Mouse (Mus musculus): ENCODE data around the gene Olfr1390. TPM values are rescaled to one million over a fixed set of nuclear protein-coding genes. Genes with fewer than 3 reads are reported as not detected.
"Not testable (repeated sequence)": the region's sequence is repeated elsewhere in the genome, so short reads cannot be mapped to it uniquely, and the experiment has no call there.

The Olfr1390 gene
- total and polyA plus RNA-seq, 3 experiments: not detected

- no peaks in the 10 kb centered on the region for H3K27me3 ChIP-seq (ENCODE audit: control insufficient read depth, insufficient read depth, low read length)
- H3K4me1 ChIP-seq (ENCODE audit: control insufficient read depth, insufficient read depth, low read length): no peaks in the 10 kb centered on the region
- 69% methylated on average over 3 of the region's 3 CpGs for WGBS
- intact Hi-C loops (cut with DNase I): no loop called here
- no peaks in the 10 kb centered on the region for H3K79me2 ChIP-seq (replicated peaks; ENCODE audit: control insufficient read depth, insufficient read depth, low read length)
- DNase-seq: no peak
- TF ChIP-seq POLR2A (IDR thresholded peaks at IDR 0.05; ENCODE audit: insufficient read depth, low read depth, low read length): no peak
- no peak for TF ChIP-seq CTCF (IDR thresholded peaks at IDR 0.05)
- no peak for TF ChIP-seq EP300 (IDR thresholded peaks at IDR 0.05; ENCODE audit: insufficient read depth, low read depth, low read length)
- no peaks in the 10 kb centered on the region for H3K36me3 ChIP-seq (ENCODE audit: control insufficient read depth, insufficient read depth, low read length)
- no peak overlapping the region for H3K27ac ChIP-seq
- no peak overlapping the region for H3K9ac ChIP-seq (ENCODE audit: low read depth, low read length)
- no peak overlapping the region for H3K4me3 ChIP-seq
Measured at GRCm38 (mm10) chr11:49326726-49327125, 8.3 kb upstream of the Olfr1390 start.

DNA sequence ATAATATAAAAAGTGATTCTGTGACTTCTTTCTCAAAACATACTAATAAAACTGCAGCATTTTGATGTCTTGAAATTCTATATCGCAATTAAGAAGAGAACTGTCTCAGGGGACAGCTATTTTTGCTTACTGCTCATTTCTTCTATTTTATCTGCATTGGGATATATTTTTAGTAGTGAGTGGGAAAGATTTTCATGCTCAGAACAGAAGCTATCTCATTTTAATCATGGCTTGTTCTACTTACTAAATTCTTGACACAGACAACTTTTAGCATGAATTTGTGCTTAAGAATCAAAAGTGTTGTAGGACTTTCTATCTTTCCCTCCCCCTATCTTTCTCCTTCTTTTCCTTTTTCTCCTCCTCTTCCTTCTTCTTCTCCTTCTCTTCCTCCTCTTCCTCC is 5.3 kb upstream of the Olfr1390 start:
- WGBS: 45% methylated on average over 1 of the region's 1 CpGs
- H3K4me1 ChIP-seq (ENCODE audit: control insufficient read depth, insufficient read depth, low read length): no peaks in the 10 kb centered on the region
- intact Hi-C loops (cut with DNase I): no loop called here
- H3K27ac ChIP-seq: no peak overlapping the region
- no peak for TF ChIP-seq CTCF (IDR thresholded peaks at IDR 0.05)
- no peak for TF ChIP-seq EP300 (IDR thresholded peaks at IDR 0.05; ENCODE audit: insufficient read depth, low read depth, low read length)
- no peak for TF ChIP-seq POLR2A (IDR thresholded peaks at IDR 0.05; ENCODE audit: insufficient read depth, low read depth, low read length)
- H3K27me3 ChIP-seq (ENCODE audit: control insufficient read depth, insufficient read depth, low read length): no peaks in the 10 kb centered on the region
- no peaks in the 10 kb centered on the region for H3K79me2 ChIP-seq (replicated peaks; ENCODE audit: control insufficient read depth, insufficient read depth, low read length)
- H3K4me3 ChIP-seq: no peak overlapping the region
- no peaks in the 10 kb centered on the region for H3K36me3 ChIP-seq (ENCODE audit: control insufficient read depth, insufficient read depth, low read length)
- no peak for DNase-seq
- no peak overlapping the region for H3K9ac ChIP-seq (ENCODE audit: low read depth, low read length)

GRCm38 (mm10) chr11:49337150-49337832 is 2.3 kb downstream of the Olfr1390 start:
- TF ChIP-seq POLR2A (IDR thresholded peaks at IDR 0.05; ENCODE audit: insufficient read depth, low read depth, low read length) (no peak), EP300 (IDR thresholded peaks at IDR 0.05; ENCODE audit: insufficient read depth, low read depth, low read length) (no peak), CTCF (IDR thresholded peaks at IDR 0.05) (no peak)
- Histone ChIP-seq H3K4me3 (no peak overlapping the region), H3K36me3 (ENCODE audit: control insufficient read depth, insufficient read depth, low read length) (no peaks in the 10 kb centered on the region)

DNA sequence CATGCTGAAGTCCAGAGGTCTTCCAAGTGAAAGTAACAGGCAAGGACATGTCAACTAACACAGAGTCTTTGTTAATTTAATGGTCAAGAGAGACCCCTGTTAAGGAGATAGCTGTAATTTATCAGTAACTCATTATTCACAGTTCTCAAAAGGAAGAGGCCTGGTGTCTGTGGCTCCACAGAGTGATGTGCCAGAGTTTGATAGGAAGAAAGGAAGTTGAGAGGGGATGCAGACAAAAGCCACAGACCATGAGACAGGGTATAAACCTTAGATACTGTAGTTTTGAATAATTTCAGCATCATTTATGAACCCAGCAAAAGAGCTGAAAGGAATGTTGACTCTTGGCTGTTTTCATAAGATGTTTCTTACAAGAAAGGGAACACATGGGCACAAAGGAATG is 48.1 kb downstream of the Olfr1390 start:
- H3K36me3 ChIP-seq (ENCODE audit: control insufficient read depth, insufficient read depth, low read length): no peaks in the 10 kb centered on the region
- H3K27me3 ChIP-seq (ENCODE audit: control insufficient read depth, insufficient read depth, low read length): no peaks in the 10 kb centered on the region
- H3K4me3 ChIP-seq: no peak overlapping the region
- no peak overlapping the region for H3K27ac ChIP-seq
- no peak for DNase-seq
- H3K9ac ChIP-seq (ENCODE audit: low read depth, low read length): no peak overlapping the region
- intact Hi-C loops (cut with DNase I): loop anchor here (5.0 kb wide), 1 partner anchor 46 kb away; the partner anchor contains the start of gene Olfr1390
- TF ChIP-seq POLR2A (IDR thresholded peaks at IDR 0.05; ENCODE audit: insufficient read depth, low read depth, low read length) (no peak), EP300 (IDR thresholded peaks at IDR 0.05; ENCODE audit: insufficient read depth, low read depth, low read length) (no peak), CTCF (IDR thresholded peaks at IDR 0.05) (no peak)
- H3K4me1 ChIP-seq (ENCODE audit: control insufficient read depth, insufficient read depth, low read length): no peaks in the 10 kb centered on the region
- H3K79me2 ChIP-seq (replicated peaks; ENCODE audit: control insufficient read depth, insufficient read depth, low read length): no peaks in the 10 kb centered on the region

More at GRCm38 (mm10) chr11:49337150-49337832, 2.3 kb downstream of the Olfr1390 start:
- Histone ChIP-seq H3K27me3 (ENCODE audit: control insufficient read depth, insufficient read depth, low read length) (no peaks in the 10 kb centered on the region), H3K4me1 (ENCODE audit: control insufficient read depth, insufficient read depth, low read length) (no peaks in the 10 kb centered on the region), H3K9ac (ENCODE audit: low read depth, low read length) (no peak overlapping the region), H3K79me2 (replicated peaks; ENCODE audit: control insufficient read depth, insufficient read depth, low read length) (no peaks in the 10 kb centered on the region), H3K27ac (no peak overlapping the region)
- intact Hi-C loops (cut with DNase I): loop anchor here (5.0 kb wide), 1 partner anchor 45 kb away; no protein-coding TSS in a partner anchor
- DNase-seq: no peak
- WGBS: 53% methylated on average over 4 of the region's 4 CpGs

- H3K36me3 ChIP-seq (ENCODE audit: control insufficient read depth, insufficient read depth, low read length); H3K79me2 ChIP-seq (replicated peaks; ENCODE audit: control insufficient read depth, insufficient read depth, low read length); H3K9ac ChIP-seq (ENCODE audit: low read depth, low read length); H3K4me3 ChIP-seq; H3K4me1 ChIP-seq (ENCODE audit: control insufficient read depth, insufficient read depth, low read length); intact Hi-C loops (cut with DNase I); DNase-seq; H3K27me3 ChIP-seq (ENCODE audit: control insufficient read depth, insufficient read depth, low read length); H3K27ac ChIP-seq: not testable (repeated sequence)
- 88% methylated on average over 7 of the region's 7 CpGs for WGBS
Measured at GRCm38 (mm10) chr11:49386118-49386517, 51.1 kb downstream of the Olfr1390 start.

Other genes with a start within 250 kb of the Olfr1390 start
- gene Olfr1396, start 220.3 kb upstream of the Olfr1390 start, total RNA-seq (2021): 1 to 10 TPM in 1 of 2 experiments, under 1 TPM in 1; 0.97 to 1.4 TPM
- gene Olfr1396, start 220.3 kb upstream of the Olfr1390 start, polyA plus RNA-seq (2012; rRNA removed): 4.4 and 9.7 TPM in 2 replicates
- gene Olfr1395, start 192.9 kb upstream of the Olfr1390 start, total RNA-seq (2021): not detected
- gene Olfr1395, start 192.9 kb upstream of the Olfr1390 start, polyA plus RNA-seq (2012; rRNA removed): 0.12 TPM in 1 of 2 replicates, not detected in the other
- gene Olfr1394, start 180.8 kb upstream of the Olfr1390 start, total RNA-seq (2021): not detected
- gene Olfr1394, start 180.8 kb upstream of the Olfr1390 start, polyA plus RNA-seq (2012; rRNA removed): not detected in 2 replicates
- gene Btnl9, start 148.0 kb upstream of the Olfr1390 start, total RNA-seq (2021): 10 to 100 TPM; 25.0 to 31.4 TPM
- 18.9 and 23.0 TPM in 2 replicates for gene Btnl9, start 148.0 kb upstream of the Olfr1390 start, polyA plus RNA-seq (2012; rRNA removed)
- 10 to 100 TPM; 23.9 to 28.9 TPM for gene Zfp62, start 131.9 kb upstream of the Olfr1390 start, total RNA-seq (2021)
- 2.9 and 8.2 TPM in 2 replicates for gene Zfp62, start 131.9 kb upstream of the Olfr1390 start, polyA plus RNA-seq (2012; rRNA removed)
- 10 to 100 TPM; 59.2 to 72.3 TPM for gene Mgat1, start 91.0 kb upstream of the Olfr1390 start, total RNA-seq (2021)
- 74.4 and 86.4 TPM in 2 replicates for gene Mgat1, start 91.0 kb upstream of the Olfr1390 start, polyA plus RNA-seq (2012; rRNA removed)
- under 1 TPM; 0.39 TPM for gene Olfr1393, start 56.9 kb upstream of the Olfr1390 start, total RNA-seq (2021)
- 1.8 and 2.1 TPM in 2 replicates for gene Olfr1393, start 56.9 kb upstream of the Olfr1390 start, polyA plus RNA-seq (2012; rRNA removed)
- gene Olfr1392, start 49.9 kb upstream of the Olfr1390 start, total RNA-seq (2021): not detected
- gene Olfr1392, start 49.9 kb upstream of the Olfr1390 start, polyA plus RNA-seq (2012; rRNA removed): 0.08 TPM in 1 of 2 replicates, not detected in the other
- gene Olfr10, start 30.4 kb upstream of the Olfr1390 start, total RNA-seq (2021): not detected
- gene Olfr10, start 30.4 kb upstream of the Olfr1390 start, polyA plus RNA-seq (2012; rRNA removed): not detected in 2 replicates
- gene Olfr1391, start 12.4 kb upstream of the Olfr1390 start, total RNA-seq (2021): not detected
- not detected in 2 replicates for gene Olfr1391, start 12.4 kb upstream of the Olfr1390 start, polyA plus RNA-seq (2012; rRNA removed)
- not detected for gene Olfr1389, start 87.9 kb downstream of the Olfr1390 start, total RNA-seq (2021)
- not detected in 2 replicates for gene Olfr1389, start 87.9 kb downstream of the Olfr1390 start, polyA plus RNA-seq (2012; rRNA removed)
- gene Olfr1388, start 101.4 kb downstream of the Olfr1390 start, total RNA-seq (2021): not detected
- 0.06 TPM in 1 of 2 replicates, not detected in the other for gene Olfr1388, start 101.4 kb downstream of the Olfr1390 start, polyA plus RNA-seq (2012; rRNA removed)
- under 1 TPM in 1 of 2 experiments, not detected in 1; 0.07 TPM for gene Olfr1387, start 120.2 kb downstream of the Olfr1390 start, total RNA-seq (2021)
- not detected in 2 replicates for gene Olfr1387, start 120.2 kb downstream of the Olfr1390 start, polyA plus RNA-seq (2012; rRNA removed)
- under 1 TPM in 1 of 2 experiments, not detected in 1; 0.09 TPM for gene Olfr1386, start 129.9 kb downstream of the Olfr1390 start, total RNA-seq (2021)
- gene Olfr1386, start 129.9 kb downstream of the Olfr1390 start, polyA plus RNA-seq (2012; rRNA removed): not detected in 2 replicates
- gene Olfr1385, start 153.9 kb downstream of the Olfr1390 start, total RNA-seq (2021): not detected
- gene Olfr1385, start 153.9 kb downstream of the Olfr1390 start, polyA plus RNA-seq (2012; rRNA removed): not detected in 2 replicates
- gene Olfr1384, start 171.5 kb downstream of the Olfr1390 start, total RNA-seq (2021): not detected
- gene Olfr1384, start 171.5 kb downstream of the Olfr1390 start, polyA plus RNA-seq (2012; rRNA removed): not detected in 2 replicates
- under 1 TPM; 0.31 to 0.32 TPM for gene Olfr1383, start 184.5 kb downstream of the Olfr1390 start, total RNA-seq (2021)
- gene Olfr1383, start 184.5 kb downstream of the Olfr1390 start, polyA plus RNA-seq (2012; rRNA removed): not detected in 2 replicates
- gene Olfr1382, start 193.1 kb downstream of the Olfr1390 start, total RNA-seq (2021): not detected
- gene Olfr1382, start 193.1 kb downstream of the Olfr1390 start, polyA plus RNA-seq (2012; rRNA removed): not detected in 2 replicates
- gene Olfr1381, start 208.3 kb downstream of the Olfr1390 start, total RNA-seq (2021): not detected
- gene Olfr1381, start 208.3 kb downstream of the Olfr1390 start, polyA plus RNA-seq (2012; rRNA removed): not detected in 2 replicates
- gene Olfr1380, start 221.7 kb downstream of the Olfr1390 start, total RNA-seq (2021): not detected
- not detected in 2 replicates for gene Olfr1380, start 221.7 kb downstream of the Olfr1390 start, polyA plus RNA-seq (2012; rRNA removed)

Measured in heart, adult 2 months (tissue).